Mouse (Mus musculus): Measurements from ENCODE around the gene Ccnyl1. TPM values are rescaled to one million over a fixed set of nuclear protein-coding genes. Genes with fewer than 3 reads are reported as not detected.

The Ccnyl1 gene
- polyA plus RNA-seq, 1 experiment from 2014 or later, result 5.0 TPM

GRCm38 (mm10) chr1:64676060-64676839 lies 14.0 kb upstream of the Ccnyl1 start:
- Histone ChIP-seq H3K9ac (no peak overlapping the region), H3K9me3 (peaks cover 4% of the 10 kb centered on the region; the same call in 1 of the 2 replicates), H3K4me1 (replicated peaks) (no peaks in the 10 kb centered on the region), H3K4me3 (no peak overlapping the region), H3K36me3 (no peaks in the 10 kb centered on the region), H3K4me2 (no peak overlapping the region), H3K27me3 (no peaks in the 10 kb centered on the region), H3K27ac (no peak overlapping the region)
- 66% methylated on average over 6 of the region's 6 CpGs for WGBS
- ATAC-seq (ENCODE audit: low FRiP score), result no peak

- no peak overlapping the region for H3K9ac ChIP-seq
- H3K36me3 ChIP-seq, result no peaks in the 10 kb centered on the region
- no peak for ATAC-seq (ENCODE audit: low FRiP score)
- WGBS, result 95% methylated on average over 3 of the region's 3 CpGs
- no peaks in the 10 kb centered on the region for H3K4me1 ChIP-seq (replicated peaks)
- H3K4me2 ChIP-seq, result no peak overlapping the region
- H3K9me3 ChIP-seq, result no peaks in the 10 kb centered on the region
- H3K27ac ChIP-seq, result no peak overlapping the region
- H3K27me3 ChIP-seq, result no peaks in the 10 kb centered on the region
- H3K4me3 ChIP-seq, result no peak overlapping the region
Measured at GRCm38 (mm10) chr1:64681499-64681898, 8.8 kb upstream of the Ccnyl1 start.

GRCm38 (mm10) chr1:64683039-64683438 lies 7.2 kb upstream of the Ccnyl1 start:
- 95% methylated on average over 3 of the region's 3 CpGs for WGBS
- ATAC-seq (ENCODE audit: low FRiP score), result no peak

GRCm38 (mm10) chr1:64684440-64684839 lies 5.8 kb upstream of the Ccnyl1 start:
- no peaks in the 10 kb centered on the region for H3K9me3 ChIP-seq
- WGBS, result 95% methylated on average over 2 of the region's 2 CpGs
- peaks cover under 1% of the 10 kb centered on the region; the same call in 1 of the 2 replicates for H3K4me1 ChIP-seq (replicated peaks)
- no peaks in the 10 kb centered on the region for H3K36me3 ChIP-seq
- H3K27ac ChIP-seq, result no peak overlapping the region
- H3K4me3 ChIP-seq, result no peak overlapping the region
- no peak for ATAC-seq (ENCODE audit: low FRiP score)
- no peaks in the 10 kb centered on the region for H3K27me3 ChIP-seq
- no peak overlapping the region for H3K9ac ChIP-seq
- no peak overlapping the region for H3K4me2 ChIP-seq

More at GRCm38 (mm10) chr1:64683039-64683438, 7.2 kb upstream of the Ccnyl1 start:
- H3K27ac ChIP-seq, result no peak overlapping the region
- no peak overlapping the region for H3K4me3 ChIP-seq
- H3K27me3 ChIP-seq, result no peaks in the 10 kb centered on the region
- no peaks in the 10 kb centered on the region for H3K36me3 ChIP-seq
- H3K9ac ChIP-seq, result no peak overlapping the region
- H3K4me2 ChIP-seq, result no peak overlapping the region
- no peaks in the 10 kb centered on the region for H3K4me1 ChIP-seq (replicated peaks)
- H3K9me3 ChIP-seq, result no peaks in the 10 kb centered on the region

- H3K36me3 ChIP-seq, result no peaks in the 10 kb centered on the region
- ATAC-seq (ENCODE audit: low FRiP score), result no peak
- H3K4me2 ChIP-seq, result no peak overlapping the region
- no peak overlapping the region for H3K4me3 ChIP-seq
- H3K4me1 ChIP-seq (replicated peaks), result peaks cover 24% of the 10 kb centered on the region
- 91% methylated on average over 4 of the region's 4 CpGs for WGBS
- no peak overlapping the region for H3K9ac ChIP-seq
- H3K27me3 ChIP-seq, result no peaks in the 10 kb centered on the region
- no peaks in the 10 kb centered on the region for H3K9me3 ChIP-seq
- H3K27ac ChIP-seq, result no peak overlapping the region
Measured at GRCm38 (mm10) chr1:64688046-64688445, 2.2 kb upstream of the Ccnyl1 start.

- H3K4me2 ChIP-seq, result peak overlapping the region; percentile 76
- ATAC-seq (ENCODE audit: low FRiP score), result no peak
- peak overlapping the region; percentile 61 for H3K9ac ChIP-seq
- WGBS, result 30% methylated on average over 9 of the region's 9 CpGs
- H3K9me3 ChIP-seq, result no peaks in the 10 kb centered on the region
- H3K27ac ChIP-seq, result no peak overlapping the region
- H3K36me3 ChIP-seq, result no peaks in the 10 kb centered on the region
- peaks cover 33% of the 10 kb centered on the region for H3K4me1 ChIP-seq (replicated peaks)
- no peaks in the 10 kb centered on the region for H3K27me3 ChIP-seq
- H3K4me3 ChIP-seq, result peak overlapping the region; percentile 93
Measured at GRCm38 (mm10) chr1:64689561-64690212, 568 bp upstream of the Ccnyl1 start.

- H3K4me2 ChIP-seq, result peak overlapping the region; percentile 73
- no peaks in the 10 kb centered on the region for H3K36me3 ChIP-seq
- peak overlapping the region; percentile 89 for H3K9ac ChIP-seq
- H3K27ac ChIP-seq, result peak overlapping the region; percentile 85
- peaks cover 39% of the 10 kb centered on the region for H3K4me1 ChIP-seq (replicated peaks)
- H3K27me3 ChIP-seq, result no peaks in the 10 kb centered on the region
- peak; percentile 9; the same call in 1 of the 2 replicates for ATAC-seq (ENCODE audit: low FRiP score)
- WGBS, result under 1% methylated on average over 49 of the region's 55 CpGs
- H3K9me3 ChIP-seq, result no peaks in the 10 kb centered on the region
- H3K4me3 ChIP-seq, result peak overlapping the region; percentile 93
Measured at GRCm38 (mm10) chr1:64691121-64691551, 881 bp downstream of the Ccnyl1 start.

GRCm38 (mm10) chr1:64691581-64691980 lies 1.3 kb downstream of the Ccnyl1 start:
- WGBS, result 4% methylated on average over 9 of the region's 9 CpGs
- H3K27ac ChIP-seq, result peak overlapping the region; percentile 85; the same call in 1 of the 2 replicates
- ATAC-seq (ENCODE audit: low FRiP score), result no peak

GRCm38 (mm10) chr1:64695156-64695555 lies 4.9 kb downstream of the Ccnyl1 start:
- no peaks in the 10 kb centered on the region for H3K36me3 ChIP-seq
- H3K4me2 ChIP-seq, result no peak overlapping the region
- H3K9ac ChIP-seq, result no peak overlapping the region
- H3K4me1 ChIP-seq (replicated peaks), result peaks cover 32% of the 10 kb centered on the region
- H3K27me3 ChIP-seq, result no peaks in the 10 kb centered on the region
- WGBS, result 55% methylated on average over 3 of the region's 3 CpGs
- no peak for ATAC-seq (ENCODE audit: low FRiP score)
- no peaks in the 10 kb centered on the region for H3K9me3 ChIP-seq
- no peak overlapping the region for H3K27ac ChIP-seq
- H3K4me3 ChIP-seq, result no peak overlapping the region

More at GRCm38 (mm10) chr1:64691581-64691980, 1.3 kb downstream of the Ccnyl1 start:
- Histone ChIP-seq H3K4me2 (peak overlapping the region; percentile 73), H3K4me1 (replicated peaks) (peaks cover 39% of the 10 kb centered on the region), H3K36me3 (no peaks in the 10 kb centered on the region), H3K27me3 (no peaks in the 10 kb centered on the region), H3K4me3 (peak overlapping the region; percentile 93), H3K9ac (peak overlapping the region; percentile 89), H3K9me3 (no peaks in the 10 kb centered on the region)

- Histone ChIP-seq H3K4me2 (no peak overlapping the region), H3K4me1 (replicated peaks) (no peaks in the 10 kb centered on the region), H3K27ac (no peak overlapping the region), H3K36me3 (peaks cover 19% of the 10 kb centered on the region), H3K9ac (no peak overlapping the region), H3K4me3 (no peak overlapping the region), H3K9me3 (no peaks in the 10 kb centered on the region), H3K27me3 (no peaks in the 10 kb centered on the region)
- WGBS, result 82% methylated on average over 3 of the region's 3 CpGs
- no peak for ATAC-seq (ENCODE audit: low FRiP score)
Measured at GRCm38 (mm10) chr1:64701780-64702179, 11.5 kb downstream of the Ccnyl1 start.

GRCm38 (mm10) chr1:64705230-64705629 lies 15.0 kb downstream of the Ccnyl1 start:
- no peak for ATAC-seq (ENCODE audit: low FRiP score)

GRCm38 (mm10) chr1:64706610-64707009 lies 16.4 kb downstream of the Ccnyl1 start:
- Histone ChIP-seq H3K4me3 (no peak overlapping the region), H3K4me2 (no peak overlapping the region), H3K36me3 (peaks cover 28% of the 10 kb centered on the region), H3K9me3 (no peaks in the 10 kb centered on the region), H3K27me3 (no peaks in the 10 kb centered on the region), H3K9ac (no peak overlapping the region), H3K27ac (no peak overlapping the region), H3K4me1 (replicated peaks) (no peaks in the 10 kb centered on the region)
- 89% methylated on average over 2 of the region's 2 CpGs for WGBS
- ATAC-seq (ENCODE audit: low FRiP score), result no peak

More at GRCm38 (mm10) chr1:64705230-64705629, 15.0 kb downstream of the Ccnyl1 start:
- Histone ChIP-seq H3K27ac (no peak overlapping the region), H3K9me3 (no peaks in the 10 kb centered on the region), H3K9ac (no peak overlapping the region), H3K27me3 (no peaks in the 10 kb centered on the region), H3K4me3 (no peak overlapping the region), H3K36me3 (peaks cover 28% of the 10 kb centered on the region), H3K4me1 (replicated peaks) (no peaks in the 10 kb centered on the region), H3K4me2 (no peak overlapping the region)
- WGBS, result 54% methylated on average over 6 of the region's 6 CpGs

All from hindbrain, embryonic 13.5 days (tissue).